Mouse (Mus musculus) central nervous system, embryonic 18 days (tissue): ENCODE data around the gene Asna1. TPM values are rescaled to one million over a fixed set of nuclear protein-coding genes. Genes with fewer than 3 reads are reported as not detected.

ENCODE experiments used
- polyA plus RNA-seq: library from polyadenylated mRNA; depleted of rRNA; stranded (reverse); fragments of >200 nt; gene quantifications from 2 replicates; pipeline ENCODE4 v1.2.3, GENCODE M21; 2012; rRNA removed

Gene Asna1
- polyA plus RNA-seq = 218 and 220 TPM in 2 replicates

DNA sequence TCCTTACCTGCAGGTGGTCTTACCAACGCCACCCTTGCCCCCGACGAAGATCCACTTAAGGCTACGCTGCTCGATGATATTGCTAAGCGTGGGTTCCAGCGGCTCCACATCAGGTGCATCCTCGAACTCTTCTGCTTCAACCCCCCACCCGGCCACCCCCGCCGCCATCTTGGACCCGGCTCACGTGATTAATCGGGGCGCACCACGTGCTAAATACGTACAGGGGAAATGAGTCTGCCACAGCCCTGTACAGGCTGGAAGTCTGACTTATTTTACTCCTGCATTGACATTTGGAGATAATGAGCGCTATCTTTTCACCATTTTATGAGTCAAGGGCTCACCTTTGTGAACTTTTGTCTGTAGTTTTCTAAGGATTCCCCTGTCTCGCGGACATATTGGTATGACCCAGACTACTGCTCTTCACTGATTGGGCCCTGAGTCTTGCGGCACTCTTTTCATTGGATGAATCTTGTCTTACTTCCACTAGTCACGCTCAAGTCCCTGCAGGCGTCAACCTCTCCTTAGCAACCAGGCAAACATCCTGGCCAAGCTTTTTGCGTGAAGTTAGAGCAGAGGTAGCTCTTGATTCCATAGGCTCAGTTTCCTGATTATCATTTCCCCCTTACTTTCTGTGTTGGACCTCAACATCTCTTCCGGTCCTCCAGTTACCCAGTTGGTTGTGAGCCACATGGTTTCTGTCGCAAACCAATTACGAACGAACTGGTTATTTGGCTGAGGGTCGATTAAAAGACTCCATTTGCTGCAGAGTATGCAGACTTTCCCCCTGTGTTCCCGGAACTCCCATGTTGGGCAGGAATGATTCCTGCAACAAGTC is at the start of gene Asna1:
Gene Asna1 (minus strand): TSS at position 184 of the 835 bp plus-strand sequence.

DNA sequence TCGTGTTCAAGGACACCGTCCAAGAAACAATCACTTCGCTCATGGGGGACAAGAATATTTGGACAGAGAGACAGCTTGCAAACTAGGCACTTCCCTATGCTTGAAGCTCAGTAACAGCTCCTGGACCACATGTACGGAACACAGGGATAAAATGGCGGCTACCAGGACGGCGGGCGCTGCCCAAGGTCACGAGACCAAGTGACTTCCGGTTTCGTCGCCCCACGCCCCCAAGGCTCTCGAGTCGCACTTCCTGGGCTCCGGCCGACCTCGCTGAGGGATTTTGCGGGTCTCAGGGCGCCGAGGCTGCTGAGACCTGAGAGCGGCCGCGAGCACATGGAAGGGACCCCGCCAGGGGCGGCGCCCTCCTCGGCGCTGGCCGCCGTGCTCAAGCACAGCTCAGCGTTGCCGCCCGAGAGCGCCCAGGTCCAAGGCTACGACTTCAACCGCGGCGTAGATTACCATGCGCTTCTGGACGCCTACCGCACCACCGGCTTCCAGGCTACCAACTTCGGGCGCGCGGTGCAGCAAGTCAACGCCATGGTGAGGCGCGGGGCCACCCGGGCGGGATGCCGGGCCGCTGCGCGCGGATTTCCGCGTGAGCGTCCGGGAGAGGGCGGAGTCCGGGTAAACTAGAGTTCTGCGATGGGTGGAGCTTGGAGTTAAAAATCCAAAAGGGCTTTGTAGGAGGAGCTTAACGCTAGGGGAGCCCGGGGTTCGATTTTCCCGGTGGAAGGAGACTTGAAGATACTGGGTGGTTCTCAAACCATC is 46.6 kb upstream of the Asna1 start, which contains the start of gene Dhps:
Gene Dhps (plus strand): TSS at position 244 of the 768 bp plus-strand sequence.

DNA sequence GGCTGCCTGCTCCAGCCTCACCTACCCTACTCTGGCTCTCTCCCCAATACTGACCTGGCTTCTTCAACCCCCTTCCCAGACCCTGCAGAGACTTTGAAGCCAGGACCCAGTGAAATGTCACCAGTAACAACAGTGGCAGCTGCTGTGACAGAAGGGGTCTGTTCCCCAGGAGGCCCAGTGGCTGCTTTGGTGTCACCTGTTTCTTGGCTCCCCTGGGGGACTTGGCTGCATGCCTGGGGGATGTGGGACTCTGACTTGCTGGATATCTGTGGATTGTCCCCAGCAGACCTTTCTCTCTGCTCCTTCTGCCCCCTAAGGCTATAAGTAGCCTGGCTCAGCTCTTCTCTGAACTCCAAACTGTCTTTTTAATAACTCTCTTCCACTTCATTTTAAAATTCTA is 42.9 kb upstream of the Asna1 start, which contains the start of gene Gm5741:
Gene Gm5741 (minus strand): TSS at position 1 of the 400 bp plus-strand sequence.

DNA sequence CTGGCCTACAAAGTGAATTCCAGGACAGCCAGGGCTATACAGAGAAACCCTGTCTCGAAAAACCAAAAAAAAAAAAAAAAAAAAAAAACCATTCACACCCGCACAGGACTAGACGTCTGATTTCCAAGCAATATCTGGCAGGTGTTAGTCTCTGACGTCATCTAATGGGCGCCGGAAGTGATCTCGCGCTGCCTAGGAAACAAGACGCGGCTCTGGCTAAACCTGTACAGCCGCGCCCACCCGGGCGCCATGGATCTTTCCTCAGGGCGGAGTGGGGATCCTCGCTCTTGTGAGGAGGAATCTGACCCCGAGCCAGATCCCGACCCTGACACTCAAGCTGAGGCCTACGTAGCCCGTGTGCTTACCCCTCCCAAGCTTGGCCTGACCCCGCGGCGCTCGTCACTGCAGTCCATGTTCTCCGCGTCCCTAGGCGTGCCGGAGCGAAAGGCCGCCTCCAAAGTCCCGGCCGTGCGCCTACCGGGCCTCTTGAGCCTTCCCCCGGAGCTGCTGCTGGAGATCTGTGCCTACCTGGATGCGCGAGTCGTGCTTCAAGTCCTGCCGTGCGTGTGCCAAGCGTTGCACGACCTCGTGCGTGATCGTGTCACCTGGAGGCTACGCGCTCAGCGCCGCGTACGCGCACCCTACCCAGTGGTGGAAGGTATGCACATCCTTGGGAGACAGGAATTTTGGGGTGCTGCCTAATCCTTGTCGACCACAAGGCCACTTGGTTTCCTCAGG is 35.0 kb upstream of the Asna1 start, which contains the start of gene Fbxw9:
Gene Fbxw9 (plus strand): TSS at position 177 of the 738 bp plus-strand sequence.

DNA sequence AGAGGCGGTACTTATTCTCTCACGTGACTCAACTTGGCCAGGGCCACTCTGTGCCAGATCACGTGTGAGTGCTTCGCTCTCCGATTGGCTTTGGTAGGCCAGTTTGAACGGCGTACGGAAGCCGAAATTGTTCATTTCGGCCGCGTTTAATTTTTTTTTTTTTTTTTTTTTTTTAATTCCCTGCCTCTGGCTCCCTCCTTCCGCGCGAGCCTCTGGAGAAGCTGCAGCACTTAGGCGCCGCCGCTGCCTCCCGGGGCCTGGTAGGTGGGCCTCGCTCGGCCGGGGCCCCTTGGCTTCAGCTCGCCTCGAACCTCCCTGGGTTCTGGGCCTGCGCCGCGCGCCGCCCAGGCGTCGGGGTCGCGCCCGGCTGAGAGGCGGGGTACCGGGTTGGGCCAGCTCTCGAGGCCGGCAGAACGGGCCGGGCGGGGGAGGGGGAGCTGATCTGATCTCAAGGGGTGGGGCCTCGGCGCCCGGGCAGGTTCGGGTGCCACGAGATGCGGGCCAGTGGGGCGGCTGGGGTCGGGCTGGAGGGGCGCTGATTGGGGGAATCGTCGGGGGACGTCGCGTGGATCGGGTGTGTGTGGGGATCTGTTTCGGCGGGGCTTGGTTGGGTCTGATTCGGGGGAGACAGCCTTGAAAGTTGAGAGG is 11.8 kb upstream of the Asna1 start, which contains the start of gene Tnpo2:
Gene Tnpo2 (plus strand): TSS at position 198 of the 648 bp plus-strand sequence.

DNA sequence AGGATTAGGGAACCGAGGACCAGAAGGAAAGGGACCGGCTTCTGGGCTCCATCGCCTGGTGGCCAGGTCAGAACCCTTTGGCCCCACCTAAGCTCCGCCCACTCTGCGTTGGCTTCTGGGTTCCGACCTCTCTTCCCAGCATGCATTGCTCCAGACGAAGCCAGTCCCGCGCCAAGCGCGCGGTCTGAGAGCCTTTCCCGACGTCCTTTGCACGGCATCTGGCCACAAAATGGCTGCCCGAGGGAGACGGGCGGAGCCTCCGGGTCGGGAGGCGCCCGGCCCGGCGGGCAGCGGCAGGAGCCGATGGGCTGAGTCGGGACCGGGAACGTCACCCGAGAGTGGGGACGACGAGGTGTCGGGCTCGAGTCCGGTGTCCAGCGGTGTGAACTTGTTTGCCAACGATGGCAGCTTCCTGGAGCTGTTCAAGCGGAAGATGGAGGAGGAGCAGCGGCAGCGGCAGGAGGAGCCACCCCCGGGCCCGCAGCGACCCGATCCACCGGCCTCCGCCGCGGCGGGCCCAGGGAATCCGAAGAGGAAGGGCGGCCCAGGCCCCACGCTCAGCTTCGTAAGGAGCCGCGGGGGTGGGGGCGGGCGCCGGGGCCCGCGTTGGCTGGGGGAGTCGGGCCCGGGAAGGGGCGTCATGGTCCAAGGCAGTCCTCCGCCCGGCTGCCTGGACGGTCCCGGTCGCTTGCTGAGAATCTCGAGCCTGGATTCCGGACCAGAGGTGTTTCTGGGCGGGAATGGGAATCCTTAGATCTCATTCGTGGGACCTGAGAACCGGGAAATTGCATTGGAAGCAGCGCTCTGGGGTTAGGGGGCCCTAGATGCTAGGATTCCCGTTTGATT is 1.8 kb upstream of the Asna1 start, which contains the start of gene Trir:
Gene Trir (plus strand): TSS at position 154 of the 846 bp plus-strand sequence.

DNA sequence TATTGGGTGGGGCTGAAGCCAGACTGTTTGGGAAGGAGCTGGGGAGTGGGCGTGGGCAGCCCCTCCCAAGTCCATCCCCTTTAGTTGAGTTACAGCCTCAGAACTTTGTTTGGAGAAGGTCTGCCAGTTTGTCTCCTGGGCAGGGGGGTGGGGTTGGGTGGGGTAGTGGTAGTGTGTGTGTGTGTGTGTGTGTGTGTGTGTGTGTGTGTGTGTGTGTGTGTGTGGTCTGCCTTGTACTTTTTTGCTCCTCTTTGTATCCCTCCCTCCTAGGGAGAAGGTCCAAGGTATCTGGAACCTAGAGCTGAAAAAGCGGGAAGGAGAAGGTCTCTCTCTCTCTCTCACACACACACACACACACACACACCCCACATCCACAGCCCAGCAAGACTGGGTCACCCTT is 10.7 kb downstream of the Asna1 start, which contains the start of gene Best2:
Gene Best2 (minus strand): TSS at position 101 of the 400 bp plus-strand sequence.

DNA sequence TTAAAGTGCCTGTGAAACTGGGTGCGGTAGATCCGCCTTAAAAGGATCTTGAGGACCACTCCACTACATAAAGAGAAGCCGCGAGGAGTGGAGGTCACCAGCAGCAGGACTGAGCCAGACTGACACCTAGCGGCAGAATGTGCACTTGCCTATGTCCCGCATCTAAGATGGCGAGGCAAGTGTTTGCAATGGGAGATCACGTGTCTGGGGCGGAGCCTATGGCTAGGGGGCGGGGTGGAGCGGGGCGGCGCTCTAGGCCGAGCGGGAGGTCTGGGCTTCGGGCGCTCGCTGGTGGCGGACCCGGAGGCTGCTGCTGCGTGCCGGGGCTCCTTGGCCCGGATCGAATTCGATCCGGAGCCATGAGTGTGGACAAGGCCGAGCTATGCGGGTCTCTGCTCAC is 34.7 kb downstream of the Asna1 start, which contains the start of gene Hook2:
Gene Hook2 (plus strand): TSS at position 255 of the 400 bp plus-strand sequence.

DNA sequence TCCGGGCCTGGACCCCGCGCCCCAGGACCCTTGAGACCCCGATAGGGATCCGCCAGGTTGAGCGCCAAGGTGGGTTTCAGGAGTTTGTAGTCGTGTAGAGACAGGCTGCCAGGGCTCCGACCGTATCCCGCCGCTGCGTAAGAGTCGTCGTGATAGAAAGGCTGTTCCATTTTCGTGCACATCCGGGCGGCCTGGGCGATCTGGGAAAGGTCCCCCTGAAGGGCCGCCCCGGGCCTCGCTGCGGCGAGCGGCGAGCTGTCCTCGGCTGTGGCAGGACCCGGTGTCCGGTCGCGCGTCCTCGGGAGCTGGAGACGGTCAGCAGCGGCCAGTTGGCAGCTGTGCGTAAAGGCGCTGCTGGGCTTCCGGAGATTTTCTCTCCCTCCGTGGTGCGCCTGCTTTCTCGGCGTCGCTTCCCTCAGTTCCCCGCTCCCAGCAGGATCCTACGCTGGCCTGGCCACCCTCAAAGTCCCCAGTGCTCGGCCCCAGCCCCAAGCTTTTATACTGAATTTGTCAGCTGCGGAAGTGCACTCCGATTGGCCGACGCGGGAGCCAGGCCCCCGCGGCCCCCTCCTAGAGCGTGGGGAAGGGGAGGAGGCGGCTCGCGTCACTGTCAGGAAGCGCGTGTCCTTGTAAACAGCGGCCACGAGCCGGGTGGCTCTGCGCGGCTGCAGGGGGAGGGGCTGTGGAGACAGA is 46.7 kb downstream of the Asna1 start, which contains the start of gene Junb:
Gene Junb (minus strand): TSS at position 471 of the 693 bp plus-strand sequence.

DNA sequence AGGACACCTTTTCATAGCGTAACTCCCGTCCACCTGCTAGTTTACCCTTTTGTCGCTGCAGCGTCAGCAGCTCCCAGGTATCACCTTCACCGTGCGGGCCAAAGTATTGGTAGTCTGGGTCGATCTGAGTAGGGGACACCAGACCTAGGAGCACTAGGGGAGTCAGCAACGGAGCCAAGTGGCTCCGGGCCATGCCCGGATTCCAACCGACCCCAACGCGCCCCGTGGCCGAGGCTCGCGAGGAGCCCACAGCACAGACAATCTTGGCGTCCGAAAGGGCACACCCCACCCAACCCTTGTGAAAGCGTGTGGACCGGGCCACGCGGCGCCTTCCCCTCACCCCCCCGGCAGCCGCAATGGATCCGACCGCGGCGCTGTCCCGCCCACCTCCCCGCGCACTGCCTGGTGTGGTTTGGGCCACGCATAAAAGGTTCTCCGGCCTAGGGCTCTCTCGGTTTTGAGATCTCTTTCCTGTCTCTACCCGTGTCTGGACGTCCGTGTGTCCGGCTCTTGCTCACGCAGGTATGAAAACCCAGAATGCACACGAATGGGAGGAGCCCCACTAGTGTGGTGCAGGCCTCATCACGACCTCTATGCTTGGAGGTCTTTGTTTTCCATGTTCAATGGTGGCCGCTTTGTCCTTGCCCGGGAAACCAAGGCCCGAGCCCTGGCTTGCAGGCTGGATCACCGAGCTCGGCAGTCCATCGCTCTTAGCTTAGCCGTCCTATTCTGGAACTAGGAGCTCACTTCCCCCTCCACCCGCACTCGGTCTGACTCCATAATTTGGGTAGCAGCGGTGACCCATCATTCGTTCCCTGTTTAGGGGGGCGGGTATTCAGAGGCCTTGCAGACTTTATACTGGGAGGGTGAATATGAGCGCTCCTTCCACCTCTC is 55.6 kb downstream of the Asna1 start, which contains the start of the genes Gm49661, Prdx2 and Rnaseh2a:
Gene Gm49661 (minus strand): TSS at position 193 of the 894 bp plus-strand sequence.
Gene Prdx2 (plus strand): TSS at position 347 of the 894 bp plus-strand sequence.
Gene Rnaseh2a (minus strand): TSS at position 527 of the 894 bp plus-strand sequence.

Other genes starting within 250 kb of the Asna1 start
- 45.9 and 59.1 TPM in 2 replicates for gene Nfix, start 224.9 kb downstream of the Asna1 start, polyA plus RNA-seq
- 9.1 and 10.1 TPM in 2 replicates for gene Dand5, start 202.5 kb downstream of the Asna1 start, polyA plus RNA-seq
- 30.8 and 35.2 TPM in 2 replicates for gene Gadd45gip1, start 193.8 kb downstream of the Asna1 start, polyA plus RNA-seq
- 52.2 and 59.0 TPM in 2 replicates for gene Rad23a, start 184.6 kb downstream of the Asna1 start, polyA plus RNA-seq
- gene Calr, start 178.3 kb downstream of the Asna1 start, polyA plus RNA-seq = 521 and 537 TPM in 2 replicates
- 116 and 119 TPM in 2 replicates for gene Farsa, start 168.3 kb downstream of the Asna1 start, polyA plus RNA-seq
- gene Syce2, start 153.2 kb downstream of the Asna1 start, polyA plus RNA-seq = 31.6 and 36.2 TPM in 2 replicates
- 50.4 and 56.7 TPM in 2 replicates for gene Gcdh, start 131.4 kb downstream of the Asna1 start, polyA plus RNA-seq
- 0.32 and 0.45 TPM in 2 replicates for gene Klf1, start 123.4 kb downstream of the Asna1 start, polyA plus RNA-seq
- 3.3 TPM in 2 replicates for gene Dnase2a, start 116.7 kb downstream of the Asna1 start, polyA plus RNA-seq
- 122 and 141 TPM in 2 replicates for gene Mast1, start 87.9 kb downstream of the Asna1 start, polyA plus RNA-seq
- 8.7 and 10.8 TPM in 2 replicates for gene Rtbdn, start 78.3 kb downstream of the Asna1 start, polyA plus RNA-seq
- gene Gm49661, start 55.8 kb downstream of the Asna1 start, polyA plus RNA-seq = 0.75 TPM in 1 of 2 replicates, not detected in the other
- gene Prdx2, start 55.7 kb downstream of the Asna1 start, polyA plus RNA-seq = 668 and 713 TPM in 2 replicates
- gene Rnaseh2a, start 55.5 kb downstream of the Asna1 start, polyA plus RNA-seq = 41.1 and 47.4 TPM in 2 replicates
- 7.0 and 11.0 TPM in 2 replicates for gene Junb, start 46.6 kb downstream of the Asna1 start, polyA plus RNA-seq
- gene Hook2, start 34.7 kb downstream of the Asna1 start, polyA plus RNA-seq = 42.6 and 48.9 TPM in 2 replicates
- 0.05 TPM in 2 replicates for gene Best2, start 10.8 kb downstream of the Asna1 start, polyA plus RNA-seq
- 203 and 208 TPM in 2 replicates for gene Trir, start 1.5 kb upstream of the Asna1 start, polyA plus RNA-seq
- 131 and 148 TPM in 2 replicates for gene Tnpo2, start 11.6 kb upstream of the Asna1 start, polyA plus RNA-seq
- 101 and 106 TPM in 2 replicates for gene Fbxw9, start 34.8 kb upstream of the Asna1 start, polyA plus RNA-seq
- gene Gm5741, start 42.7 kb upstream of the Asna1 start, polyA plus RNA-seq = 0.66 and 0.82 TPM in 2 replicates
- 79.2 and 83.7 TPM in 2 replicates for gene Dhps, start 46.5 kb upstream of the Asna1 start, polyA plus RNA-seq
- gene Wdr83os, start 55.5 kb upstream of the Asna1 start, polyA plus RNA-seq = 121 and 138 TPM in 2 replicates
- 70.0 and 71.1 TPM in 2 replicates for gene Wdr83, start 56.0 kb upstream of the Asna1 start, polyA plus RNA-seq
- gene Man2b1, start 58.0 kb upstream of the Asna1 start, polyA plus RNA-seq = 21.2 and 23.5 TPM in 2 replicates
- 3.2 and 3.6 TPM in 2 replicates for gene Zfp791, start 97.8 kb upstream of the Asna1 start, polyA plus RNA-seq
- not detected in 2 replicates for gene Cks1brt, start 126.6 kb upstream of the Asna1 start, polyA plus RNA-seq
- not detected in 2 replicates for gene Olfr371, start 200.7 kb upstream of the Asna1 start, polyA plus RNA-seq